Mouse (Mus musculus): ENCODE measurements around the gene Plgrkt. TPM values are rescaled to one million over a fixed set of nuclear protein-coding genes. Genes with fewer than 3 reads are reported as not detected.

The Plgrkt gene
- polyA plus RNA-seq, 1 experiment from 2014 or later, result 56.2 TPM

DNA sequence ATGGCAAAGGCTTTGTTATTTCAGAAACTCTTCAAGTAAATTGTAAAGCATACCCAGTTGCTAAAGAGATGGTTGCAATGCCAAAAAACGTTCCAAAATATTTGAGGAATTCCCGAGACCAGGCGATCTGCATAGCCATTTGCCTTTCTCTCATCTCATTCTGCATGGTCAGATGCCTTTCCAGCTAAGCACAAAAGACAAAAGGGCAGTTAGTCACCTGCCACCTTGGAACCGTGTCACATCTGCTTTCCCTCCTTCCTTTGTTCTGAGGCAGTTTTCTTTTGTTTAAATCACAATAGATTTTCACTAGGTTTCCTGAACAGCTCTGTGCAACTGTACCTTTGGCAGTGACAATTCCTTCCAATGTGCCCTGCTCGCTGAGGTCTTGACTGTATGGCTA lies 16.2 kb downstream of the Plgrkt start:
- WGBS, result 64% methylated on average over 5 of the region's 5 CpGs
- Histone ChIP-seq H3K27ac (ENCODE audit: low read depth, low read length) (no peak overlapping the region), H3K36me3 (ENCODE audit: control insufficient read depth, insufficient read depth, low read length) (no peaks in the 10 kb centered on the region), H3K4me2 (no peak overlapping the region), H3K4me1 (replicated peaks; ENCODE audit: control insufficient read depth, insufficient read depth, low read length) (no peaks in the 10 kb centered on the region), H3K9me3 (ENCODE audit: control insufficient read depth, low read length) (no peaks in the 10 kb centered on the region), H3K4me3 (ENCODE audit: low read depth, low read length) (no peak overlapping the region), H3K9ac (ENCODE audit: low read depth, low read length) (no peak overlapping the region), H3K27me3 (replicated peaks; ENCODE audit: control insufficient read depth, insufficient read depth, low read length) (no peaks in the 10 kb centered on the region)
- no peak for ATAC-seq (replicated peaks; ENCODE audit: low FRiP score)
- no peak for DNase-seq (ENCODE audit: low spot score)

DNA sequence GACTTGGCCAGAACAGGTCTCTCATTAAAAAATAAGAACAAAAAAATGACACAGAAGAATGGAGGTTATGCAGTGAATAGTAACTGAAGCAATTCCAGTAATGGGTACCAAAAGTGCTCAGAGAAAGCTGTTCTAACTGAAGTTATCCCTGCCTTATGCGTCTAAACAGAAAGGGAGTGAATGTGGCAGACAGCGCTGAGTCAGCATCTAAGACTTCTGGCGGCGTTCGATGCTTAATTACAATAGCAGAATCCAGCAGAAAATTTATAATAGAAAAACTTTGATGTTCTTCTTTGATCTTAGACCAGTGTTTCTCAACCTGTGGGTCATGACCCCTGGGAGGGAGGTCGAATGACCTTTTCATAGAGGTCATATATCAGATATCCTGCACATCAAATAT lies 21.6 kb downstream of the Plgrkt start:
- Histone ChIP-seq H3K27me3 (replicated peaks; ENCODE audit: control insufficient read depth, insufficient read depth, low read length) (no peaks in the 10 kb centered on the region), H3K4me2 (no peak overlapping the region), H3K4me1 (replicated peaks; ENCODE audit: control insufficient read depth, insufficient read depth, low read length) (no peaks in the 10 kb centered on the region), H3K4me3 (ENCODE audit: low read depth, low read length) (no peak overlapping the region), H3K36me3 (ENCODE audit: control insufficient read depth, insufficient read depth, low read length) (no peaks in the 10 kb centered on the region), H3K9me3 (ENCODE audit: control insufficient read depth, low read length) (no peaks in the 10 kb centered on the region), H3K27ac (ENCODE audit: low read depth, low read length) (no peak overlapping the region), H3K9ac (ENCODE audit: low read depth, low read length) (no peak overlapping the region)
- ATAC-seq (replicated peaks; ENCODE audit: low FRiP score), result no peak
- no peak for DNase-seq (ENCODE audit: low spot score)
- WGBS, result 83% methylated on average over 6 of the region's 6 CpGs

DNA sequence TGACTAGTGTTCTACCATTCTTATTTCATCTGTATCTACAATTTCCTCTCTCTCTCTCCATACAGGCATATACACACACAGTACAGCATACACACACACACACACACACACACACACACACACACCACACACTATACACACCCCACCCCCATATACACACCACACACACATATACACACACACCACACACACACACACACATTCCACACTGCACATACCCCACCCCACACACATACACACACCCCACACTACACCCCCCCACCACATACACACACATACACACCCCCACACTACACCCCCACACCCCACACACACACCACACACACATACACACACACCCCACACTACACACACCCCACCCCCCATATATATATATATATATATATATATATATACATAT lies 22.3 kb downstream of the Plgrkt start:
- ATAC-seq (replicated peaks; ENCODE audit: low FRiP score), result no peak
- H3K9ac ChIP-seq (ENCODE audit: low read depth, low read length), result no peak overlapping the region

DNA sequence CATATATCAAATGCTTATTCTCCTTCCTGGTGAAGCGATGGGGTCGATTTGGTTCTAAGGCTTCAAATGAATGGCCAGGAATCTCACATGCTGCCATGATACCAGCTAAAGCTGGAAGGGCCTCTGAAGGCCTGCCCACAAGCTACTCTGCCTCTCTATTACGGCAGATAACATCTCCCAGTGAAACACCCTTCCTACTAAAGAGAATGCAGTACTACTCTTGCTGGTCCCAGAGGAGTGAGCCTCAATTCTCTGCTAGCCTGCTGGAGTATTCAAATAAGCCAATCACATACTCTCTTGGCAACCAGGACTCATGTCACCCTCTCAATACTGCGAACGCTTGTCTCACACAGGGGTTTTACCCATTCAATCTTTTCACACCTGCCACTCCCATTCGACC lies 24.9 kb downstream of the Plgrkt start:
- H3K4me3 ChIP-seq (ENCODE audit: low read depth, low read length), result no peak overlapping the region
- no peak overlapping the region for H3K9ac ChIP-seq (ENCODE audit: low read depth, low read length)
- WGBS, result 66% methylated on average over 6 of the region's 6 CpGs
- H3K9me3 ChIP-seq (ENCODE audit: control insufficient read depth, low read length), result no peaks in the 10 kb centered on the region
- no peaks in the 10 kb centered on the region for H3K36me3 ChIP-seq (ENCODE audit: control insufficient read depth, insufficient read depth, low read length)
- DNase-seq (ENCODE audit: low spot score) (no peak), ATAC-seq (replicated peaks; ENCODE audit: low FRiP score) (no peak)
- H3K4me1 ChIP-seq (replicated peaks; ENCODE audit: control insufficient read depth, insufficient read depth, low read length), result no peaks in the 10 kb centered on the region
- no peak overlapping the region for H3K4me2 ChIP-seq
- H3K27me3 ChIP-seq (replicated peaks; ENCODE audit: control insufficient read depth, insufficient read depth, low read length), result no peaks in the 10 kb centered on the region
- H3K27ac ChIP-seq (ENCODE audit: low read depth, low read length), result no peak overlapping the region

More for the DNA sequence above, 22.3 kb downstream of the Plgrkt start:
- H3K36me3 ChIP-seq (ENCODE audit: control insufficient read depth, insufficient read depth, low read length), result no peaks in the 10 kb centered on the region
- no peaks in the 10 kb centered on the region for H3K9me3 ChIP-seq (ENCODE audit: control insufficient read depth, low read length)
- H3K27ac ChIP-seq (ENCODE audit: low read depth, low read length), result no peak overlapping the region
- H3K4me1 ChIP-seq (replicated peaks; ENCODE audit: control insufficient read depth, insufficient read depth, low read length), result no peaks in the 10 kb centered on the region
- no peak overlapping the region for H3K4me3 ChIP-seq (ENCODE audit: low read depth, low read length)
- no peaks in the 10 kb centered on the region for H3K27me3 ChIP-seq (replicated peaks; ENCODE audit: control insufficient read depth, insufficient read depth, low read length)
- no peak for DNase-seq (ENCODE audit: low spot score)
- H3K4me2 ChIP-seq, result no peak overlapping the region

DNA sequence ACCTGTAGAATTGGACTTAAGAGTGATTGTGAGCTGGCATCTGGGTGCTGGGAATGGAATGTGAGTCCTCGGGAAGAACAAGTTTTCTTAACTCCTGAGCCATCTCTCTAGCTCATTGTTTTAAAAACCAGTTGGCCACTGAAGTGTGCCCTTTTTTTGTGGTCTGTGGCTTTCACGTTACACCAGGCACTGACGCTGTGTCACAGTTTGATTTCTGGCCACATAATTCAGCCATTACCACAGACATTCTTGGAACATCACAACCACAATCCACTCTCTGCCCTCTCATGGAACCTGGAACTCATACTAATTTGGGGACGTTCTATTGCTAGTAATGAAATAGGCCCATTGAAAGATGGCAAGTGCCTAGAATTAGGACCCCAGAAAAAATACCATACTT lies 26.2 kb downstream of the Plgrkt start:
- ATAC-seq (replicated peaks; ENCODE audit: low FRiP score) (no peak), DNase-seq (ENCODE audit: low spot score) (no peak)
- no peaks in the 10 kb centered on the region for H3K36me3 ChIP-seq (ENCODE audit: control insufficient read depth, insufficient read depth, low read length)
- H3K9ac ChIP-seq (ENCODE audit: low read depth, low read length), result no peak overlapping the region
- 66% methylated on average over 4 of the region's 4 CpGs for WGBS
- H3K4me2 ChIP-seq, result no peak overlapping the region
- no peaks in the 10 kb centered on the region for H3K4me1 ChIP-seq (replicated peaks; ENCODE audit: control insufficient read depth, insufficient read depth, low read length)
- no peaks in the 10 kb centered on the region for H3K9me3 ChIP-seq (ENCODE audit: control insufficient read depth, low read length)
- H3K4me3 ChIP-seq (ENCODE audit: low read depth, low read length), result no peak overlapping the region
- H3K27me3 ChIP-seq (replicated peaks; ENCODE audit: control insufficient read depth, insufficient read depth, low read length), result no peaks in the 10 kb centered on the region
- H3K27ac ChIP-seq (ENCODE audit: low read depth, low read length), result no peak overlapping the region

DNA sequence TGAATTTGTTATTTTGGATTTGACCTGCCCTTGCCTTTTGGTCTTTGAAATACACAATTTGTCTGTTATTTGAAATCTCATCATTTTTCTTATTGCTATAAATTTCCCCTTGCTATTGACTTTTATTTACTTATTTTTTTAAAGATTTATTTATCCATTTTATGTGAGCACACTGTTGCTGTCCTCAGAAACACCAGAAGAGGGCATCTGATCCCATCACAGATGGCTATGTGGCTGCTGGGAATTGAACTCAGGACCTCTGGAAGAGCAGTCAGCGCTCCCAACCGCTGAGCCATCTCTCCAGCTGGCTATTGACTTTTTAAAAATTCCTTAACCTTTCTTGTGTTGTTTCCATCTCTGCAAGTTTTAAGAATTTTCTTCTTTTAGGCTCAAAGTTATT lies 30.6 kb downstream of the Plgrkt start:
- H3K27ac ChIP-seq (ENCODE audit: low read depth, low read length), result no peak overlapping the region
- no peak for ATAC-seq (replicated peaks; ENCODE audit: low FRiP score)
- WGBS, result 77% methylated on average over 2 of the region's 2 CpGs

DNA sequence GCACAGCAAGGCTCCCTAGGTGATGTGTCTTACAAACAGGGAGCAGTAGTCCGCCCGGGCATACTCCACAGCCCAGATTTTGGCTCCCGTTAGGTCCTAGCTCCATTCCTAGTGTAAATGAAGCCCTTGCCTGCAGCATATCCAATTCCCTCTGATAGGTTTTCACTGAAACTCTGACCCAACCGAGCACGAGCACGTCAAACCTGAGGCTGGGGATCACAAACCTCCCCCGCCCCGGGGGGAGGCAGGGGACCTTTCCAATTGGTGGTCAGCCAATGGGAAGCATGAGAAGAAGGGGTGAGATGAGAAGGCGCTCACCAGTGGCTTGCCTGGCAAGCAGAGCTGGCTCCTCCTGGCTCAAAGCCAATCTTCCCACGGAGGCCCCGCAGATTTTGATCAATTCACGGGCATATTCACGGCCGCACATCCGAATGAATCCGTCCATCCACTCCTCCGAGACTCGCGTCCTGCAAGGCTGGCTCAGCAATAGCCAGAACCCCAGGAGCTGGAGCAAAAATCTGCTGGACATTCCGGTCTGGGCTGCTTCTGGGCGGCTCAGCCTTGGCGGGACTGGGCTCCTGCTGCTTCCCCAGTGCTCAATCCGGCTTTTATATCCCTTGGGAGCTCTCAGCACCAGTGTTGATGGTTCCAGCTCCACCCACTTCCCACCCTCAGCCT lies 33.0 kb downstream of the Plgrkt start, which contains the start of gene Rln1:
Rln1 (minus strand) TSS at position 603 of the 678 bp plus-strand sequence.
- 8% methylated on average over 23 of the region's 23 CpGs for WGBS
- DNase-seq (ENCODE audit: low spot score) (no peak), ATAC-seq (replicated peaks; ENCODE audit: low FRiP score) (no peak)
- H3K27ac ChIP-seq (ENCODE audit: low read depth, low read length), result no peak within 1 kb of the TSS
- H3K36me3 ChIP-seq (ENCODE audit: control insufficient read depth, insufficient read depth, low read length), result no peaks in the 10 kb centered on the region
- peak within 1 kb of the TSS; percentile 43 for H3K4me3 ChIP-seq (ENCODE audit: low read depth, low read length)
- no peak within 1 kb of the TSS for H3K9ac ChIP-seq (ENCODE audit: low read depth, low read length)
- no peaks in the 10 kb centered on the region for H3K9me3 ChIP-seq (ENCODE audit: control insufficient read depth, low read length)
- peaks cover 15% of the 10 kb centered on the region for H3K27me3 ChIP-seq (replicated peaks; ENCODE audit: control insufficient read depth, insufficient read depth, low read length)
- no peaks in the 10 kb centered on the region for H3K4me1 ChIP-seq (replicated peaks; ENCODE audit: control insufficient read depth, insufficient read depth, low read length)
- H3K4me2 ChIP-seq, result peak within 1 kb of the TSS; percentile 67

More for the DNA sequence above, 30.6 kb downstream of the Plgrkt start:
- Histone ChIP-seq H3K9me3 (ENCODE audit: control insufficient read depth, low read length) (no peaks in the 10 kb centered on the region), H3K36me3 (ENCODE audit: control insufficient read depth, insufficient read depth, low read length) (no peaks in the 10 kb centered on the region), H3K9ac (ENCODE audit: low read depth, low read length) (no peak overlapping the region), H3K27me3 (replicated peaks; ENCODE audit: control insufficient read depth, insufficient read depth, low read length) (peaks cover 15% of the 10 kb centered on the region), H3K4me2 (no peak overlapping the region), H3K4me3 (ENCODE audit: low read depth, low read length) (no peak overlapping the region), H3K4me1 (replicated peaks; ENCODE audit: control insufficient read depth, insufficient read depth, low read length) (no peaks in the 10 kb centered on the region)
- no peak for DNase-seq (ENCODE audit: low spot score)

DNA sequence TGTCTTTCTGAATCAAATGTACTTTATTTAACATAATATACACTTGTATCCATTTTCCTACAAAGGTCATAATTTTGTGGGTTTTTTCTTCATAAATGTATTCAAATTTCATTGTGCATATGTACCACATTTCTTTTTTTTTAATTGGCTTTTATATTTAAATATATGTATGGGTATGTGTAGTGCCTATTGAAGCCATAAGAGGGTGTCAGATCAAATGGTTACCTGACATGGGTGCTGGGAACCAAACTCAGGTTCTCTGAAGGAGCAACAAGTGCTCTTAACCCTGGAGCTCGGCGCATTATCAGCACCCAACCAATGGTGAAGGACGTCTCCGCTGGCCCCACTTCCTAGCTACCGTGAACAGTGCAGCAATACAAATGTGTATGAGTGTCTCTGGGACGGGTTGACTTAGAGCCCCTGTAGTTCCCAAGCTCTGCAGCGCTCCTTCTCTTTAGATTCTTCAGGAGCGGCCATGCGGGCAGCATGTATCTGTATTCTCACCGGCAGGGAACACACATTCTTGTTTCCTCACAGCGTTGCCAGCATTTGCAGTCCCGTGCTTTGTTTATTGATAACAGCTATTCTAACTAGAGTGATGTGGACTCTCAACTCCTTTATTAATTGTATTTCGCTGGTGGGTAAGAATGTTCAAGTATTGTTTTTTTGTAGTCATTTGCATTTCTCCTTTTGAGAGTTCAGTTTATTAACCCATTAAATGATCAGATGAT lies 40.2 kb downstream of the Plgrkt start:
- Histone ChIP-seq H3K4me2 (no peak overlapping the region), H3K9me3 (ENCODE audit: control insufficient read depth, low read length) (no peaks in the 10 kb centered on the region), H3K27me3 (replicated peaks; ENCODE audit: control insufficient read depth, insufficient read depth, low read length) (0 out of 2 replicates have a peak, but pooled peaks cover 3% of the 10 kb centered on the region), H3K27ac (ENCODE audit: low read depth, low read length) (no peak overlapping the region), H3K4me3 (ENCODE audit: low read depth, low read length) (no peak overlapping the region), H3K9ac (ENCODE audit: low read depth, low read length) (no peak overlapping the region), H3K4me1 (replicated peaks; ENCODE audit: control insufficient read depth, insufficient read depth, low read length) (peaks cover 3% of the 10 kb centered on the region; the same call in 1 of the 2 replicates), H3K36me3 (ENCODE audit: control insufficient read depth, insufficient read depth, low read length) (no peaks in the 10 kb centered on the region)
- no peak for ATAC-seq (replicated peaks; ENCODE audit: low FRiP score)
- WGBS, result 79% methylated on average over 13 of the region's 13 CpGs
- DNase-seq (ENCODE audit: low spot score), result no peak

DNA sequence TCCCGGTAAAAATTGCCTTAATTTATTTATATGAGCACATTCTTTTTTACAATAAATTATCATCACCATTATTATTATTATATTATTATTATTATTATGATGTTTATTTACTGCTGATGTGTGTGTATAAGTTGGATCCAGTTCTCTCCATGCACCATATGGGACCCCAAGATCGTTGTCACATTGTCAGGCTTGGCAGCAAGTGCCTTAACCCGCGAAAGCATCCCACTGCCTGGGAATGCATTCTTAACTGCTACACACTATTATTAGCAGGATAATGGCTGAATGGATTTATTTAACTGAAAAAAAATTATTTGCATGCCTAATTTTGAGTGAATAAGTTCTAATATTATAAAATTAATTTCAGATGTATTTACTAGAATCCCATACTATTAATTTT lies 40.8 kb downstream of the Plgrkt start:
- WGBS, result 93% methylated on average over 4 of the region's 4 CpGs
- peaks cover 3% of the 10 kb centered on the region; the same call in 1 of the 2 replicates for H3K4me1 ChIP-seq (replicated peaks; ENCODE audit: control insufficient read depth, insufficient read depth, low read length)
- no peak overlapping the region for H3K4me2 ChIP-seq
- no peaks in the 10 kb centered on the region for H3K9me3 ChIP-seq (ENCODE audit: control insufficient read depth, low read length)
- no peak overlapping the region for H3K4me3 ChIP-seq (ENCODE audit: low read depth, low read length)
- ATAC-seq (replicated peaks; ENCODE audit: low FRiP score), result no peak
- no peak for DNase-seq (ENCODE audit: low spot score)
- no peak overlapping the region for H3K27ac ChIP-seq (ENCODE audit: low read depth, low read length)
- no peak overlapping the region for H3K9ac ChIP-seq (ENCODE audit: low read depth, low read length)
- 0 out of 2 replicates have a peak, but pooled peaks cover 3% of the 10 kb centered on the region for H3K27me3 ChIP-seq (replicated peaks; ENCODE audit: control insufficient read depth, insufficient read depth, low read length)
- H3K36me3 ChIP-seq (ENCODE audit: control insufficient read depth, insufficient read depth, low read length), result no peaks in the 10 kb centered on the region

Measured in liver, embryonic 11.5 days (tissue).